ENCODE assay signal across 8 mouse cellular contexts in the genomic region with DNA sequence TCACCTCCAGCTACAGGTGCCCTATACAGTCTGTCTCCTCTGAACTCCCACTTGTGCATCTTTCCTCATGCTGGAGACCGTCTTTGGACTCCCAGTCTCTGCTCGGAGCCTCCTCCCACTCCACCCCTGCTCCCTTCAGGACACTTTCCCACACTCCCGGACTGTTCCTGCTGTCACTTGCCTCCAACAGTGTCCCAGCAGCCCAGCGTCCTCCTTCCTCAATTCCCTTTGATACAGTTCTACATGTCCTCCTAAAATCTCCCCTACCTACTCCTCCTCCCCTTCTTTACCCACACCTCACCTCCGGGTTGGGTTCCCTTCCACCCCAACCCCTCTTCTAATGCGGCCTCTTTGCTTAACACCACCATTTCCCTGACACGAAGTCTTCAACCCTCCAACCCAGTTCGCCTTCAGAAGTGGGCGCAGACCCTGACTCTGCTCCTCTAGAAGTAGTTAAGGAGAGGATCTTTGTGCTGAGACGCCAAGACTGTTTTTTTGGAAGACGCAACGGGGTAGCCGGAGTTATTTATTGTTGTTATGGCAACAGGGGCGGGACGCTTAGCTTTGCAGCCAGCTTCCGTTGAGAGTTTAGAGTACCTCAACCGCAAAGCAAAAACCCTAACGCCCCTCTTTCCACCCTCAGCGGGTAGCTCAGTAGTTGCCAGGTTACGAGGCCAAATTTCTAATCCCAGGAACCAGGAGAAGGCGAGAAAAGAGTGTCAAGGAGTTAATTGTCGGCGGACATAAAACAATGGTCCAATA. TPM values are rescaled to one million over a fixed set of nuclear protein-coding genes. Genes with fewer than 3 reads are reported as not detected.
DNase-seq lines count a peak whose midpoint lies in the region; ATAC-seq and TF ChIP-seq lines count a peak whose summit lies in the region.

TSS of gene Lrrc23 (minus strand) at position 506 of the 762 bp plus-strand sequence.

- no peak for TF ChIP-seq POLR2A in liver, adult 2 months (IDR thresholded peaks at IDR 0.05; ENCODE audit: extremely low read depth, insufficient read depth, low read length)

- TF ChIP-seq CTCF in liver, adult 2 months (IDR thresholded peaks at IDR 0.05; ENCODE audit: low read depth, low read length): no peak
- TF ChIP-seq CTCF in heart, postnatal 0 days (IDR thresholded peaks at IDR 0.05; ENCODE audit: low read depth): no peak

- ATAC-seq in heart, postnatal 0 days (ENCODE audit: insufficient read depth, low read depth): peak; percentile 39; the same call in 1 of the 2 replicates
- peak; percentile 73 for ATAC-seq in megakaryocyte-erythroid progenitor cell, adult 5-6 weeks (replicated peaks; ENCODE audit: low FRiP score, low TSS enrichment, poor library complexity, severe bottlenecking)

- no peaks in the 10 kb centered on the region for H3K9me3 ChIP-seq in heart, postnatal 0 days (replicated peaks; ENCODE audit: control insufficient read depth, low read length)

- 0 out of 2 replicates have a peak, but pooled peaks cover 2% of the 10 kb centered on the region for H3K4me1 ChIP-seq in liver, adult 2 months (ENCODE audit: control insufficient read depth, insufficient read depth, low read length)
- H3K4me1 ChIP-seq in heart, postnatal 0 days (ENCODE audit: control insufficient read depth, insufficient read depth): peaks cover 6% of the 10 kb centered on the region; the same call in 1 of the 2 replicates

- TF ChIP-seq EP300 in heart, postnatal 0 days (IDR thresholded peaks at IDR 0.05; ENCODE audit: low read depth): no peak

- H3K79me2 ChIP-seq in liver, adult 2 months (ENCODE audit: control insufficient read depth, insufficient read depth, low read length): no peaks in the 10 kb centered on the region

- H3K4me2 ChIP-seq in heart, postnatal 0 days (ENCODE audit: low read depth, low read length): peak within 1 kb of the TSS; percentile 65

- H3K36me3 ChIP-seq in liver, adult 2 months (ENCODE audit: control insufficient read depth, insufficient read depth, low read length): no peaks in the 10 kb centered on the region
- no peaks in the 10 kb centered on the region for H3K36me3 ChIP-seq in heart, postnatal 0 days (replicated peaks; ENCODE audit: control insufficient read depth, insufficient read depth, low read length)

- no peak within 1 kb of the TSS for H3K27ac ChIP-seq in liver, adult 2 months (replicated peaks; ENCODE audit: insufficient read depth, low read depth, low read length)
- H3K27ac ChIP-seq in heart, postnatal 0 days (ENCODE audit: low read depth): no peak within 1 kb of the TSS

- DNase-seq in liver, adult 2 months (ENCODE audit: extremely low read depth, low read depth, low spot score): no peak
- no peak for DNase-seq in liver
- DNase-seq in embryo, embryonic 10.5 days (ENCODE audit: low spot score): peak; percentile 86
- DNase-seq in heart, postnatal 0 days (ENCODE audit: low spot score): no peak
- peak; percentile 53 to 62 for DNase-seq in kidney, postnatal 36 days
- peak; percentile 54 for DNase-seq in testis, postnatal 10 days (ENCODE audit: low spot score)
- DNase-seq in layer of hippocampus, adult 11-12 months (ENCODE audit: low spot score): no peak

- 0 out of 2 replicates have a peak within 1 kb of the TSS, but pooled peaks have one; percentile 4 for H3K4me3 ChIP-seq in liver, adult 2 months (ENCODE audit: insufficient read depth, low read depth, low read length)
- H3K4me3 ChIP-seq in heart, postnatal 0 days (ENCODE audit: low read depth, low read length): peak within 1 kb of the TSS; percentile 33

- H3K9ac ChIP-seq in liver, adult 2 months (ENCODE audit: low read depth, low read length): no peak within 1 kb of the TSS
- no peak within 1 kb of the TSS for H3K9ac ChIP-seq in heart, postnatal 0 days (replicated peaks; ENCODE audit: low read depth, low read length)

- WGBS in liver, adult 2 months: 7% methylated on average over 23 of the region's 23 CpGs
- 2% methylated on average over 23 of the region's 23 CpGs for WGBS in heart, postnatal 0 days

- no peaks in the 10 kb centered on the region for H3K27me3 ChIP-seq in liver, adult 2 months (ENCODE audit: control insufficient read depth, insufficient read depth, low read length)
- 0 out of 2 replicates have a peak, but pooled peaks cover 6% of the 10 kb centered on the region for H3K27me3 ChIP-seq in heart, postnatal 0 days (ENCODE audit: control insufficient read depth, insufficient read depth, low read length)

RNA-seq across cellular contexts. Expression of gene Lrrc23, which starts in this region (rescaled TPM):
- total RNA-seq in liver, adult 2 months (2014; rRNA removed): not detected in 2 replicates
- polyA plus RNA-seq in liver, adult 2 months (2012; rRNA removed): not detected in 2 replicates
- not detected in 2 replicates for total RNA-seq in heart, postnatal 0 days (2014; rRNA removed; ENCODE audit: low replicate concordance)
- 0.95 TPM in 1 of 2 replicates, not detected in the other for polyA plus RNA-seq in heart, postnatal 0 days (2015; fragmentation: Nextera tagmentation; extraction: Ambion mirVana)
- total RNA-seq in megakaryocyte-erythroid progenitor cell, adult 5-6 weeks (2014; fragmentation: Nextera tagmentation): 0.77 TPM in 1 of 2 replicates, not detected in the other
- total RNA-seq in megakaryocyte-erythroid progenitor cell, adult 5-6 weeks (2017): 6.7 TPM in 1 of 2 replicates, not detected in the other

Comparison
In these comparisons a context has a peak if more than half of its experiments do, and no peak if none do; other contexts are left out.
1. Peak in ATAC-seq, H3K4me3 ChIP-seq and H3K4me2 ChIP-seq in heart, postnatal 0 days; RNA of the gene not detected or under 1 TPM.
2. DNase-seq: peak in embryo, embryonic 10.5 days (single experiment), kidney, postnatal 36 days (2 of 2) and testis, postnatal 10 days (single experiment); none in liver, adult 2 months (single experiment), liver (single experiment), heart, postnatal 0 days (single experiment) and layer of hippocampus, adult 11-12 months (single experiment).